Mouse (Mus musculus) cortical plate, adult 2 months (tissue): ENCODE data around the gene Mphosph9. TPM values are rescaled to one million over a fixed set of nuclear protein-coding genes. Genes with fewer than 3 reads are reported as not detected.
A peak's percentile ranks its signal among the peaks of the same experiment; 100 is the strongest.
"Not testable (repeated sequence)": the region's sequence is repeated elsewhere in the genome, so short reads cannot be mapped to it uniquely, and the experiment has no call there.

Experiments
- H3K27ac ChIP-seq: fragments of 200-500 bp; 2 replicates; pipeline ENCODE4 v1.5.1; 2012; ENCODE audit warnings: low read length, control low read depth, inconsistent platforms; ENCODE audit not compliant: insufficient read depth
- H3K4me1 ChIP-seq: fragments of 200-500 bp; 2 replicates; pipeline ENCODE4 v1.6.1; 2011; ENCODE audit warnings: low read length; ENCODE audit not compliant: control insufficient read depth, insufficient read depth
- H3K4me3 ChIP-seq: fragments of 200-500 bp; 2 replicates; pipeline ENCODE4 v1.5.1; 2011; ENCODE audit warnings: mild to moderate bottlenecking, low read length, control low read depth; ENCODE audit not compliant: insufficient read depth
- CTCF ChIP-seq: fragments of 200-500 bp; IDR thresholded peaks from 2 replicates; pipeline ENCODE4 v1.5.1; 2011; ENCODE audit warnings: mild to moderate bottlenecking, control low read depth, low read length; ENCODE audit not compliant: insufficient read depth; ENCODE audit errors: extremely low read depth
- POLR2A ChIP-seq: fragments of 200-500 bp; IDR thresholded peaks from 2 replicates; pipeline ENCODE4 v1.6.1; 2011; ENCODE audit warnings: mild to moderate bottlenecking, low read length, control low read depth; ENCODE audit not compliant: insufficient read depth; ENCODE audit errors: extremely low read depth
- polyA plus RNA-seq: library from polyadenylated mRNA; depleted of rRNA; stranded (reverse); fragments of >200 nt; gene quantifications from 2 replicates; pipeline ENCODE4 v1.2.3, GENCODE M21; 2012

Mphosph9 gene
- polyA plus RNA-seq, 1 experiment, result 21.0 TPM

DNA sequence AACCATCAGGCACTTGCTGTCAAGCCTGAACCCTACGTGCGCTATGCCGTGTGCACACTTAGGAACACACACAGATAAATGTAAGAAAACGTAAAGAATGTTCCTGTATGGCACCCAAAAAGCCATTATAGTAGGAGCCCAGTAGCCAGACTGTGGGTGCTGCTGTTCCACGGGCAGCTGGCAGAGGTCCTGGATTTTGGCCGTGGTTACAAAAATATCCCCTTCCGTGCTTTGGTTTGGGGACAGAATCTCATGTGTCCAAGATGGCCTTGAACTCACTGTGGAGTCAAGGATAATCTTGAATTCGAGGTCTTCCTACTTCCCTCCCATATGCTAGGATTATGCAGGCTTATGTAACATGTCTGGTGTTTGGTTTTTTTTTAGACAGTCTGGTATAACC lies 15.1 kb upstream of the Mphosph9 start:
- TF ChIP-seq POLR2A (no peak), CTCF (no peak)
- no peak overlapping the region for H3K27ac ChIP-seq

DNA sequence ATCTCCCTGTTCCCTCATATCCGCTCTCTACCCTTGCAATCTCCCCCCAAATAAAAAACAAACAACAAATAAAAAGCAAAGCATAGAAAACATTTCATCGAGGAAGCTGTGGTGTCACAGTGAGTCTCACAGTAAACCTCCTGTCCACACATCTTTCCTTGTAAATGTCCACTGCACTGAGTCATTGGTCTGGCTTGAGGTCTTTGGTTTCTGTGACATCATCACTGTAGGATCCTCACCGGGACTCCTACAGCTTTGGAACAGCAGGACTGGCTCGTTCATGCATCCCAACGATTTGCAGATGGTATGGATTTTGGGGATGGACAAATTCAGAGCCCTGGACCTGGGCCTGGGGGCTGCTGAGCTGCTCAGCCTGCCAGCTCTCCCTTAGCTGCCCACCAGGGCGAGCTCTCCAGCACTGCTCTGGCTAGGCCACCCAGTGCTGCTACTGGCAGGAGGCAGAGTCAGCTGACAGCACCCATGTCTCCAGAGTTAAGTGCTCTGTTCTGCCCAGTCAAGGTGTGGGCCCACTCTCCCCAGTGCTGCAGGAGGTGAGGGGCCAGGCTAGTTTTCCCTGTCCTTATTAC lies 14.1 kb upstream of the Mphosph9 start:
- not testable (repeated sequence) for H3K27ac ChIP-seq, H3K4me1 ChIP-seq, H3K4me3 ChIP-seq

More for the DNA sequence above, 15.1 kb upstream of the Mphosph9 start:
- H3K4me1 ChIP-seq, result peaks cover 3% of the 10 kb centered on the region
- no peak overlapping the region for H3K4me3 ChIP-seq

DNA sequence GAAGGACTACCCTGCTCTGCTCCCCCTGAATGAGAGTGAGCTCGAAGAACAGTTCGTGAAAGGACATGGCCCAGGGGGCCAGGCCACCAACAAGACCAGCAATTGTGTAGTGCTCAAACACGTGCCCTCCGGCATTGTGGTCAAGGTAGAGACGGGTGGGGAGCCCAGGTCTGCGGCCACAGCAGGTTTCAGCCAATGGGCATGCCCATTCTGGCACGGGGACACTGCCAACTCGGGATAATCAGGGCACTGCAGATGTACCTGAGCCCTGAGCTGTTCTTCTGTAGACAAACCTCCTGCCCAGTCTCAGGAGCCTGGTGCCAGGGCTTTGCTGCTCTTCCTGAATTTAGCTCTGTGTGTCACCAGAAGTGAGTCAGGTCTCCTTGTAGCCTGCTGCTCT lies 11.0 kb upstream of the Mphosph9 start:
- no peak overlapping the region for H3K27ac ChIP-seq
- H3K4me3 ChIP-seq, result no peak overlapping the region
- H3K4me1 ChIP-seq, result peaks cover 5% of the 10 kb centered on the region
- TF ChIP-seq POLR2A, result no peak
- TF ChIP-seq CTCF, result no peak

DNA sequence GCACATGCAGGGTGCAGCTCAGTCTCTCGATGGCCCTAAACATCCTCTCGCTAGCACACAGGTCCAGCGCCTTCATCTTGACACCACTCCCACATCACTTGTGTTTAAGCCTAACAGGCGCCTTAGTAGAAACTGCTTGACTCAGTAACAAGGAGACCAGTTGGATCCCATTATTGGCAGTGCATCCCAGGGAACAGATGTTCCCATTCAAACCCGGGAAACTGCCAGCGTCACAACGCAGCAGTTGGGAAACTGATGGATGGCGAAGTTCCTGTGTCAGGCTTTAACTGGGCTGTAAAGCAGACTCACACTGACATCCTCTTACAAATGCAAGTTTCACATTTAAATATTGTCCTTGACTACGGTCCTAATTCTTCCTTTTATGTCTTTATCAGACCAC lies 10.1 kb upstream of the Mphosph9 start:
- no peak overlapping the region for H3K27ac ChIP-seq
- peaks cover 3% of the 10 kb centered on the region for H3K4me1 ChIP-seq
- no peak overlapping the region for H3K4me3 ChIP-seq
- TF ChIP-seq POLR2A (no peak), CTCF (no peak)

- Histone ChIP-seq H3K4me1 (peaks cover 3% of the 10 kb centered on the region), H3K27ac (no peak overlapping the region), H3K4me3 (no peak overlapping the region)
- no peak for TF ChIP-seq POLR2A
- TF ChIP-seq CTCF, result no peak
These were observed 9.3 kb upstream of the Mphosph9 start for GRCm38 (mm10) chr5:124337103-124337502.

- Histone ChIP-seq H3K4me1 (peaks cover 3% of the 10 kb centered on the region), H3K4me3 (no peak overlapping the region), H3K27ac (peak overlapping the region; percentile 23; the same call in 1 of the 2 replicates)
- TF ChIP-seq POLR2A (no peak), CTCF (no peak)
These were observed 6.6 kb upstream of the Mphosph9 start for GRCm38 (mm10) chr5:124334392-124334791.

DNA sequence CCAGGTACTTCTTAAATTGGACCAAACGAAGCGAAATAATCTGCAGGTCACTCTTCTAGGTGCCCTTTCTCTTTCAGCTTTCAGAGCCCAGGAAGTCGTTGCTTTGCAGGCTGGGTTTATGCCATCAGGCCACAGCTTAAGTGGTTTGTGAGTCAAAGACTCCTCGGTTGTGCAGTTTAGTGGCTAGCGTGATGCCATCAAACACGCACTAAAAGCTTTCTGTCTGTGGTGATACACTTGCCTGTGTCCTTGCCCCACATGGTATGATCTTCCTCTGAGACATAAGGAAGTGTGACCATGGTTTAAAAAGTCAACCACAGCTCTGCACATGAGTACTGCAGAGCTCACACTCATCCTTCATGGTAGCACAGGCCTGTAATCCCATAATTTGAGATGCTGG lies 2.3 kb upstream of the Mphosph9 start:
- H3K27ac ChIP-seq, result no peak overlapping the region
- H3K4me3 ChIP-seq, result no peak overlapping the region
- TF ChIP-seq POLR2A (no peak), CTCF (no peak)
- peaks cover 1% of the 10 kb centered on the region; the same call in 1 of the 2 replicates for H3K4me1 ChIP-seq

DNA sequence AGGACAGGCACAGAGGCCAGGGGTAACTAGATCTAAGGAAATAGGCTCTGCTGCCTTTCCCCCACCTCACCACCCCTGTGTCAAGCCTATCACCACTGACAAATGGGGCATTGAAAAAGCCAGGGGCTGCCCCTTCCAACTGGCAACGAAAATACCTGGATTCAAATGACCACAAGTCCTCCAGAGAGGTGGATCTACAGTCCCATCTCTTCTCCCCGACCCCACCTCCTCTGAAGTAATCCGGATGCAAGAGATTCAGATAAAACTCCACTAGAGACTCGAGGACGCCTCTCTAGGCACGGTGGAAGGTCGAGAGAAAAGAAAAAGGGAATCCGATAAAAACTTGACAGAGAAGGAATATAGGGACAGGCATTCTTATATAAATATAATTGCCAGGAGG lies 943 bp downstream of the Mphosph9 start:
- H3K27ac ChIP-seq, result no peak overlapping the region
- TF ChIP-seq POLR2A, result no peak
- TF ChIP-seq CTCF, result no peak
- no peaks in the 10 kb centered on the region; the same call in 1 of the 2 replicates for H3K4me1 ChIP-seq

GRCm38 (mm10) chr5:124317648-124318047 lies 10.1 kb downstream of the Mphosph9 start:
- TF ChIP-seq CTCF, result no peak
- TF ChIP-seq POLR2A, result no peak
- Histone ChIP-seq H3K4me3 (no peak overlapping the region), H3K4me1 (0 out of 2 replicates have a peak, but pooled peaks cover 1% of the 10 kb centered on the region), H3K27ac (no peak overlapping the region)

More for the DNA sequence above, 943 bp downstream of the Mphosph9 start:
- H3K4me3 ChIP-seq, result peak overlapping the region; percentile 51

DNA sequence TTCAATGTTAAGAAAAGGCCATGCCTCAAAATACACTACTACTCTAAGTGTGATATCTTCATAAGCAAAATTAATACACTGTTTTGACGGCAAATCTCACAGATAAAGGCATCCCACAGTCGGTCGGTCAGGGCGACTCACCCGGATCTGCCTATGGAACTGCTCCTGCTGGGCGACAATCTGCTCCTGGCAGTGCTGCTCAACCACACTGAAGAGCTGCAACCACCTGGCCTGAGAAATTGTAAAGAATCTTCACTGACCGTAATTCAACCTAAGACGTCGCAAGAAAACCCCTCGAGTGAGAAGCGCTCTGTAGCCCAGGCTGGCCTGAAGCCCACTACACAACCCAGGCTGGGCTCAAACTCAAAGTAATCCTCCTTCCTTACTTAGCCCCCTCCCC lies 11.8 kb downstream of the Mphosph9 start:
- Histone ChIP-seq H3K4me1 (0 out of 2 replicates have a peak, but pooled peaks cover 1% of the 10 kb centered on the region), H3K27ac (no peak overlapping the region), H3K4me3 (no peak overlapping the region)
- TF ChIP-seq CTCF (no peak), POLR2A (no peak)
